Mouse (Mus musculus): ENCODE results near the gene Setd3.

GRCm38 (mm10) chr12:108179321-108180266 is 480 bp upstream of the Setd3 start, which contains the start of gene Ccnk:
- TF ChIP-seq POLR2A (IDR thresholded peaks at IDR 0.05; ENCODE audit: borderline replicate concordance, extremely low read depth, insufficient read depth, insufficient read length, poor library complexity, severe bottlenecking): peak; percentile 27; the same call in 1 of the 2 replicates
- TF ChIP-seq CTCF (IDR thresholded peaks at IDR 0.05; ENCODE audit: borderline replicate concordance, extremely low read depth, insufficient read depth, insufficient read length): no peak

Measured in brain, embryonic 14.5 days (tissue).